ENCODE assay signal across 12 mouse cellular contexts in the genomic region with DNA sequence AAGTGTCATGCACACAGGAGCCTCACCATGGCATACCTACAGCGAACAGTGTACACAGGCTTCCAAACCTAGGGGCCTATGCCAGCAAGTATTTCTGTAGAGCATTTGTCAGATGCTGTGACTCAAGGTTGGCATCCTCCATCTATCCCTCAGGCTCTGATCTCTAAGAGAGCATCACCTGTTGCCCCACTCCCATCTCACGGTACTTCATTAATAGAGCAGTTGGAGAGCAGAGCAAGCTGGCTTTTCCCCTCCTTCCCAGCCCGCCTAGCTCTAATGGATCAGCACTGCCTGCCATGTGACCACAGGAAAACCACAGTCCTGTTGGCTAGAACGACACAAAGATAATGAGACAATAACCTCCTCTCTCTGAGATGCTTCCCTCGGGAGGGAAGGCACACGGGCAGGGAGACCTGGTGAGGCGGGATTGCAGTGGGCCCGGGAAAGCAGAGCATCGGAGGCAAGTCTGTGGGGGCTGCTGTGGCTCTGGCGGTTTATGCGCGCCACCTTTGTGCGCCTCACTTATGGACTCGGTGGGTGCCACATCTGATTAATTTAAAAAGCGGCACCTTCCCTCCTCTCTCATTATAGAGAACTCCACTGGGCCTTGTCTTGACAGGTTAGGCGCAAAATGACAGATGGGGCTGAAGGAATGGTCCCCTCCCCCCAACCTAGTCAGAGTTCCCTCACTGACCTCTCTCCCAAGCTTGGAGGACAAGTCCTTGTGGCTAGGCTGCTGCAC.
DNase-seq lines count a peak whose midpoint lies in the region; ATAC-seq and TF ChIP-seq lines count a peak whose summit lies in the region.
"Had no signal": no experiment of that assay in that cellular context is flagged by ENCODE, and none has a peak within 500 bp of the region (broad histone marks: within the 10 kb centered on the region; RNA-seq: fewer than 3 reads in every experiment).

No protein-coding gene starts in this region.

- peak; percentile 9 for DNase-seq in adrenal gland, postnatal 14 days
- DNase-seq in adrenal gland, postnatal 10 days: no peak
- peak; percentile 10 to 34 for DNase-seq in cerebellum, adult 2 months
- DNase-seq in midbrain, postnatal 0 days (ENCODE audit: low spot score): peak; percentile 55
- no peak for DNase-seq in left cerebral cortex, adult 11 months (ENCODE audit: low spot score)
- DNase-seq in liver: no peak
- no peak for DNase-seq in spleen, adult 18-20 months
- DNase-seq: layer of hippocampus, adult 9-11 months had no signal

- H3K27ac ChIP-seq in cerebellum, adult 2 months (ENCODE audit: insufficient read depth, low read length): no peak overlapping the region
- H3K27ac ChIP-seq in forebrain, embryonic 13.5 days: no peak overlapping the region
- H3K27ac ChIP-seq in midbrain, postnatal 0 days (ENCODE audit: low read depth, low read length): no peak overlapping the region
- H3K27ac ChIP-seq: embryonic facial prominence, embryonic 13.5 days; heart, embryonic 15.5 days had no signal

- no peak overlapping the region for H3K9ac ChIP-seq in forebrain, embryonic 13.5 days
- H3K9ac ChIP-seq in midbrain, postnatal 0 days (replicated peaks; ENCODE audit: low read length, poor library complexity, severe bottlenecking): no peak overlapping the region
- H3K9ac ChIP-seq: embryonic facial prominence, embryonic 13.5 days; heart, embryonic 15.5 days had no signal

- H3K4me2 ChIP-seq in forebrain, embryonic 13.5 days: no peak overlapping the region
- H3K4me2 ChIP-seq in midbrain, postnatal 0 days (ENCODE audit: low read depth, low read length, poor library complexity, severe bottlenecking): peak overlapping the region; percentile 34
- H3K4me2 ChIP-seq: embryonic facial prominence, embryonic 13.5 days; heart, embryonic 15.5 days had no signal

- H3K9me3 ChIP-seq in forebrain, embryonic 13.5 days (replicated peaks): no peaks in the 10 kb centered on the region
- H3K9me3 ChIP-seq in midbrain, postnatal 0 days (ENCODE audit: low read length): no peaks in the 10 kb centered on the region
- H3K9me3 ChIP-seq: embryonic facial prominence, embryonic 13.5 days; heart, embryonic 15.5 days had no signal

- H3K27me3 ChIP-seq in cerebellum, adult 2 months (ENCODE audit: control insufficient read depth, insufficient read depth, low read length): no peaks in the 10 kb centered on the region
- H3K27me3 ChIP-seq in forebrain, embryonic 13.5 days: no peaks in the 10 kb centered on the region
- H3K27me3 ChIP-seq in midbrain, postnatal 0 days (ENCODE audit: insufficient read depth, low read length): no peaks in the 10 kb centered on the region
- H3K27me3 ChIP-seq: embryonic facial prominence, embryonic 13.5 days; heart, embryonic 15.5 days had no signal

- 33% methylated on average over 16 of the region's 16 CpGs for WGBS in cerebellum, adult 2 months
- WGBS in forebrain, embryonic 13.5 days: 50% methylated on average over 16 of the region's 16 CpGs
- 40% methylated on average over 16 of the region's 16 CpGs for WGBS in midbrain, postnatal 0 days

- H3K4me1 ChIP-seq in cerebellum, adult 2 months (ENCODE audit: control insufficient read depth, insufficient read depth, low read length): no peaks in the 10 kb centered on the region; the same call in 1 of the 2 replicates
- H3K4me1 ChIP-seq in forebrain, embryonic 13.5 days: peaks cover 5% of the 10 kb centered on the region; the same call in 1 of the 2 replicates
- no peaks in the 10 kb centered on the region for H3K4me1 ChIP-seq in midbrain, postnatal 0 days (ENCODE audit: insufficient read depth, low read length)
- H3K4me1 ChIP-seq: embryonic facial prominence, embryonic 13.5 days; heart, embryonic 15.5 days had no signal

- H3K36me3 ChIP-seq in forebrain, embryonic 13.5 days (ENCODE audit: poor library complexity, severe bottlenecking): no peaks in the 10 kb centered on the region
- H3K36me3 ChIP-seq in midbrain, postnatal 0 days (ENCODE audit: insufficient read depth, low read length): no peaks in the 10 kb centered on the region
- H3K36me3 ChIP-seq: embryonic facial prominence, embryonic 13.5 days; heart, embryonic 15.5 days had no signal

- ATAC-seq in forebrain, embryonic 13.5 days: peak; percentile 58; the same call in 1 of the 2 replicates
- peak; percentile 59; the same call in 1 of the 2 replicates for ATAC-seq in midbrain, postnatal 0 days (ENCODE audit: low FRiP score)
- ATAC-seq: activated CD4-positive, CD25-positive, alpha-beta regulatory T cell, adult 4 months had no signal

- no peak for TF ChIP-seq POLR2A in cerebellum, adult 2 months (IDR thresholded peaks at IDR 0.05; ENCODE audit: borderline replicate concordance, insufficient read depth, low read length)

- TF ChIP-seq CTCF in cerebellum, adult 2 months (IDR thresholded peaks at IDR 0.05; ENCODE audit: borderline replicate concordance, insufficient read depth, low read depth, low read length): no peak
- no peak for TF ChIP-seq CTCF in midbrain, postnatal 0 days (IDR thresholded peaks at IDR 0.05)

- no peak overlapping the region for H3K4me3 ChIP-seq in cerebellum, adult 2 months (replicated peaks; ENCODE audit: insufficient read depth, low read depth, low read length)
- no peak overlapping the region for H3K4me3 ChIP-seq in forebrain, embryonic 13.5 days
- no peak overlapping the region for H3K4me3 ChIP-seq in midbrain, postnatal 0 days (ENCODE audit: low read depth, low read length)
- H3K4me3 ChIP-seq: embryonic facial prominence, embryonic 13.5 days; heart, embryonic 15.5 days had no signal

Comparison
In these comparisons a context has a peak if more than half of its experiments do, and no peak if none do; other contexts are left out.
1. DNase-seq: peak in adrenal gland, postnatal 14 days (single experiment), cerebellum, adult 2 months (2 of 2) and midbrain, postnatal 0 days (single experiment); none in adrenal gland, postnatal 10 days (single experiment), left cerebral cortex, adult 11 months (single experiment), liver (single experiment) and spleen, adult 18-20 months (0 of 2).